Mouse (Mus musculus): ENCODE data around the gene Fbxl2.
"Not testable (repeated sequence)": the region's sequence is repeated elsewhere in the genome, so short reads cannot be mapped to it uniquely, and the experiment has no call there.

Fbxl2 gene

DNA sequence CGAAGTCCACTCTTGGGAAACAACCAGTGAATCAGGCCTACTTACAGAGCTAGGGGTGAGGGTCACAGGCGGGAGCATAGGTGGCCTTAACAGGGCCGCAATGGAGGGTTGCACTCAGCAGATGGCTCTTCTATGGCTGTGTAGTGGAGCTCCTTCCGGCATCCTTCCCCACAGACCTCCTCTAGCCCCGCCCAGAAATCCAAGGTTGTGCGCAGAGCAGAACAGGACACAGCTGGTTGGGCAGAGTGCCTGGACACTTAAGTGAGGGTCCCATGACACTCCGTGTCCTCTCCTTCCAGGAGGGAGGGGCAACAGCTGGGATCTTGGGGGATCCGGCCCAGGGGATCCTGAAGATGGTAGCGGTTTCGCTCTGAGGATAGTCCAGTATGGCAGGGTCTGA lies at the start of gene Fbxl2:
Fbxl2 (minus strand) TSS at position 164 of the 400 bp plus-strand sequence.
- no peak for DNase-seq (ENCODE audit: low spot score)

DNA sequence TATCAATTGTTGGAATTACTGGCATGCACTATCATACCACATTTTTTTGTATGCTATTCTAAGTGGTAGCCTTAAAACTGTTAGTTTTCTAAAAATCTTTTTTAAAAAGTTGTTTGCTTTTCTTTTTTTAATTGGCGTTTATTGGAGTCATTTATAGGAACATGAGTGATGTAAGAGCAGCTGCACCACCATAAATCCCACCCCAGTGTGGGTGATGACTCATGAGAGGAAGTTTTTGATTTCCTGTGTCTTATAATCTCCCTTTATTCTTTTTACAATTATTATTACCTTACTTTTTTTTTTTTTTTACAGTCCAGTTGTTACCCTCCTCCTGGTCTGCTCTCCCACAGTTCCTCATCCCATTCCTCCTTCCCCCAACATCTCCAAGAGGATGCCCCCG lies 48.9 kb upstream of the Fbxl2 start:
- DNase-seq (ENCODE audit: low spot score) = no peak

DNA sequence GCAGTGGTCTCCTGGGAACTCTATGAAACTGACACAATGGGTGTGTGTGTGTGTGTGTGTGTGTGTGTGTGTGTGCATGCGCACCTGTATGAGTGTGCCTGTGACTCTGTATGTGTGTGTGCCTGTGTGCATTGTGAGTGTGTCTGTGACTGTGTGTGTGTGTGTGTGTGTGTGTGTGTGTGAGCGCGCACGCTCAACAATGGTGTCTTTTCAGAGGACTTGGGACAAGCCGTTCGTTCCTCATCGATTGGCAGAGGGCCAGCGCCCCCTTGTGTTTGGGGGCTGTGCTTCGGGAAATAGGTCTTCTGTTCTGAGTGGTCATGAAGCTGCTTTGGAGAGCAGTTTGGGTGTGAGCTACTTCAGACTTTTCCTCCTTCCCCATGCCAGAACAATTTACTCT lies 46.2 kb upstream of the Fbxl2 start:
- not testable (repeated sequence) for DNase-seq (ENCODE audit: low spot score)

DNA sequence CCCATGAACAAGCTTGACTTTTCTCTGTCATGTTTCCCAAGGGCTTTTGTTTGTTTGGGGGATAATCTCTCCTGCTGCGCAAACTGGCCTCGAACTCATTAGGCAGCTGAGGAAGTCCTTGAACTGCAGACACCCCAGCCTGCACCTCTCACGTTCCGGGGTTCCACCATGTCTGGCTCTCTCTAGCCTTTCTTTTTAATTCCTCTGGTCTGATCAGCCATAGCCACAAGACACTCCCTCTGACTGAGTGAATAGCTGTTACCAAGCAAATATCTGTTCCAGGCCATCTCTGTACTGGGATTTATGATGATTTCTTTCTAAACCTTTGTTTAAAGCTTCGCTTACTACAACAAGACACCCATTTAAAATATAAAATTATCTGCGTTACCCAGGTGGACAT lies 42.9 kb upstream of the Fbxl2 start:
- not testable (repeated sequence) for DNase-seq (ENCODE audit: low spot score)

DNA sequence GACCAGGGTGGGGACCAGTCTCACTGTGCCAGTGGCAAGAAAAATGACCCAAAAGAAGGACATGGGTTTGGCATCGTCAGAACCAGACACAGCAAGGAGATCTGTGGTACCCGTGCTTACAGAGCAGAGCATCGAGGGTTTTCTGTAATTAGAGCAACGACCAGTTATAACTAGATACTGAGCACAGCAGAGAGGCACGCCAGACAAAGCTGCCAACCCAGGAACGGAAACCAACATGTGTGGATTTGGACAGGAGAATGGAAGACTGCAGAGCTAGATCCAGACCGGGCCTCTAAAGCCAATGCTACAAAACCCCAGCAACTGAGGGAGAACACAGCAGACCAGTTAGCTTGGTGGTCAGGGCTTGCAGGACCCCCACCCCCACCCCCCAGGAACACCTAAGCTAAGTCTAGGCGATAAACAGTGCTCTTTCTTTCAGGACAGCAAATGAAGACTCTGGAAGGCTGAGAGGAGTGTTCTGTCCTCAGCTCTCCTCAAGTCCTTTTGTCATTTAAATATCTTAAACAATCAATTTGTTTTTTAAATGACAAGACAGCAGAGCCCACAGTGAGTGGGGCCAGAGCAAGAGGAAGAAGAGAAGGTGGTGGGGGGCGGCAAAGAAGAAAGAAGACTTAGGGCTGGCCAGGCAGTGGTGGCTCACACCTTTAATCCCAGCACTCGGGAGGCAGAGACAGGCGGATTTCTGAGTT lies 41.3 kb upstream of the Fbxl2 start:
- DNase-seq (ENCODE audit: low spot score) = no peak

DNA sequence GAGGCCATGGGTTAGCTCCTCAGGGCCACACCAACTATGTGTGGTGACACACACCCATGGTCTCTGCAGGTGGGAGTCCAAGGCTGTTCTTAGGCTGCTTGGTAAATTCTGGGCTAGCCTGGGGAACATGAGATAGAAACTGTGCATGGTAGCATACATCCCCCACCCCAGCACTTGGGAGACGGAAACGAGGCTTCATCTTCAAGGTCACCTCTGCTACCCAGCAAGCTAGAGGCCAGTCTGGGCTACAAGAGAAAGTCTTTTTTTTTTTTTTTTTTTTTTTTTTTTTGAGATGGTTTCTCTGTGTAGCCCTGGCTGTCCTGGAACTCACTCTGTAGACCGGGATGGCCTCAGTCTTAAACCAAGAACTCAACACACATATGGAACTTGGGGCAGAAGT lies 40.4 kb upstream of the Fbxl2 start:
- DNase-seq (ENCODE audit: low spot score) = no peak

DNA sequence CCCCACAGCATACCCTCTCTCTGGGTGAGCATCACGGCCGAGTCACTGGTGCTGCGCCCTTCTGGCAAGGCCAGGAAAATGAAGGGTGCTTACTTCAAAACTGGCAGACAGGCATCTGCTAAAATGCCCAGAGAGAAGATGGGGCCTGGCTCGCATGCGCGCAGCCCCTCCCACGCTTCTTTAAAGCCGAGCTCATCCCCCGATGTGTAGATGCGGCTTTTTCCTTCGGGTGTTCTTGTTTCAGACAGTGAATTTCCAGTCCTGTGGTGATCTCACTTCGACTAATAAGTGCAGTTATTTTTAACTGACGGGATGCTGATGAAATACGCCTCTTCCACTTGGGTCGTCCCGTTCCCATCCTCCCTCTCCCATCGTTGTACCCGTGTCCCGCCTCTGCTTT lies 27.7 kb upstream of the Fbxl2 start:
- no peak for DNase-seq (ENCODE audit: low spot score)

DNA sequence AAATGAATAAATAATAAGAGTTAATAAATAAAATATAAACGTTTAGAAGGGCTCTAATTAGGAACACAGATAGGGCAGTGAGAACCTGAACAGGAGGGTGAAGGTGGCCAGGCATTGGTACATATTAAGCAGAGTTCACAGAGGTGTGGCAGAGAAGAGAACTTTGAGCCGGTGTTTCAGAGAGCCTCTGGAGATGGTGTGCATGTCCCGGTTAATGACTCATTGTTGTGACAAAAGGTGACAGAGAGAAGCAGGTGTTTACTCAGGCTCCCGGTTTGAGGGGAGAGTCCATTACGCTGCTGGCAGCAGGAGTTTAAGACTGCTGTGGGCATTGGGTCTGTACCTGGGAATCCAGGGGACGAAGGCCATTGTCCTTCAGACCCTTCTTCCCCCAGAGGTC lies 23.4 kb upstream of the Fbxl2 start:
- DNase-seq (ENCODE audit: low spot score) = no peak

DNA sequence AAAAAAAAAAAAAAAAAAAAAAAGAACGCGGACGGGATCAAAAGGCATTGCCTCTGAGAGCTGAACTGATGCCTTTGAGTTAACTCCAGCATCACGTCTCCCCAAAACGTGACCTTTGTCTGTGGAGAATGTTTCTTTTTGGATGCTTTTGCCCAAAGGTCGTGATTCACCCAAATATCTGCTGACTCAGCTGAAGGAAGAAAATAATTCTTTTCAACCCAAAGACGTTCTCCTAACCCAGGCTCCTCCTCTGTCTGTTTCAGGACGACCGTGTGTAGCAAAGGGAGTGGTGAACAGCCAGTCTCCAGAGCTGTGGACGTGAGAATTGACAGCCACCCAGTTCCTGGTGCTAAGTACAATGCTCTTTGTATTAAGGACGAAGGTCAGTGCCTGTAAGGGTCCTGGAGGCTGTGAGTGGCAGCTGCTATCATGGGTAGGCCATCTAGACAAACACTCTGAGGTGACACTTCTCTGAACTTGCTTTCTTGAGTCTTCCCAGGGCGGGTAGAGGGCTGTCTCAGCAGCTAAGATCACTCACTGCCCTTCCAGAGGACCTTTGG lies 22.6 kb upstream of the Fbxl2 start:
- no peak for DNase-seq (ENCODE audit: low spot score)

DNA sequence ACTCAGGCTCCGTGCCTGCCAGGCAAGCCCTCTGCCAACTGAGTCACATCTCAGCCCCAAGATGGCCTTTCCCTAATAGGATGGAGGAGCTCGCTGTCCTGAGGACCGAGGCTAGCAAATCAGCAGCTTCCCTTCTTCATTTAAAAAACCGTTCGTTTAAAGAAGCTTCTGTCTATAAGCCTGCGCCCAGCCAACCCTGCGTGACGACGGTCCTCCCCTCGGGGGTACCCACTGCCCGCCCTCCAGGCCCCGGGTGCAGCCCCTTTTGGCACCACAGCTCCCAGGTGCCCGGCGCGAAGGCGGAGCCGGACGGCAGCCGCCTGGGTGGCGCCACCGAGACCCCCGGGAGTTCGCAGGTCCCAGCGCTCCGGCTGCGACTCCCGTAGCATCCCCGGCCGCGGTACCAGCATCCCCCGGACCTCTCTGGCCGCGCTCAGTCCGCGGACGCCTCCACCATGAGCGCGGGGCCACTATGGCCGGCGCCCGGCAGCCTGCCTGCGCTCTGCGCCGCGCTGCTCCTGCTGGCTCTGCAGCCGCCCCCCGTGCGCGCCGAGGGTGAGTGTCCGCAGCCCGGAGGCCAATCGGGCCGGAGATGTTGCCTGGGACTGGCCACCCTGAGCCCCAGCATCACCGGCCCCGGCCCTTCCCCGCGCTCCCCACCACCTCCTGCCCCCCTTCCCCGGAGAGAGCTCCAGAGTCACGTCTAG lies 11.3 kb upstream of the Fbxl2 start, which contains the start of gene Susd5:
Susd5 (plus strand) TSS at position 51 of the 707 bp plus-strand sequence.
- DNase-seq (ENCODE audit: low spot score) = no peak

DNA sequence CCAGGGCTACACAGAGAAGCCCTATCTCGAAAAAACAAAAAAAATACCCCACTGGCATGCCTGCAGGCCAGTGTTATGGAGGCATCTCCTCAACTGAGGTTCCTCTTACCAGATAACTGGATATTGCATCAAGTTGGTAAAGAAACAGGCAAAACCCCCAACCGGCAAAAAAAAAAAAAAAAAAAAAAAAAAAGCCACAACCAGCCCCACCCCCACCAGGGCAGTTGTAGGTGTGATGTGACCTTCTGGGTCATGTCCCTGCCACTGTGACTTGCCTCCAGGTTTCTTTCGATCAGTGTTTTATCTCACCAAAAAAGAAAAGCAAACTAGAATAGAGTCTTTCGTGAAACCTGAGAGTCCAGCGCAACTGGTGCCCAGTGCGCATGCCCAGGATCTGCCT lies 6.9 kb upstream of the Fbxl2 start:
- DNase-seq (ENCODE audit: low spot score) = no peak

DNA sequence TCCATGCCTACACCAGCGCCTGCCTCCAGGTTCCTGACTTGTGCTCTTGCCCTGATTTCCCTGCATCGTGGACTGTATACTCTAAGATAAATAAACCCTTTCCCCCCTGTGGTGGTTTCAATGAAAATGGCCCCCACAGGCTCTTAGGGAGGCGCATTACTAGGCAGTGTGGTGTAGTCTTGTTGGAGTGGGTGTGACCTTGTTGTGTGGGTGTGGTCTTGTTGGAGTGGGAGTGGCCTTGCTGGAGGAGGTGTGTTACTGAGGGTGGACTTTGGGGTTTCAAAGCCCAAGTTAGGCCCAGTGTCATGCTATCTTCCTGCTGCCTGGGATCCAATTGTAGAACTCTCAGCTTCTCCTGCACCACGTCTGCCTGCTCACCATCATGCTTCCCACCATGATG lies 6.0 kb upstream of the Fbxl2 start:
- DNase-seq (ENCODE audit: low spot score) = no peak

DNA sequence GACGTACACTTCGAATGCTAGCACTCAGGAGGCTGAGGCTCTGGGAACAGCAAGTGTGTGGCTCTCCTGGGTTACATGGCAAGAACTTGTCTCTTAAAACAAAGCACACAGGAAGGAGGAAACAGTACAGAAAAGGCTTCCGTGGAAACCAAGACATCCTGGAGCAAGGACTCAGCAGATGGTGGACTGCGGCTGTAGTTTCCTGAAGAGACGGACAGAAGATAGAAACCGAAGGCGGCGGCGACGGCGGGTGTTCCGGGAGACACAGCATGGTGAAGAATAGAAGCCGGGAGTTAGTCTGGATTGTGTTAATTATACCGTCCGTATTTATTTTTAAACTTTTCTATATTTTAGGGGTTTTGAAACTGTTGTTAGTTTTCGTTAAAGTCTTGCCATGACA lies 4.8 kb upstream of the Fbxl2 start:
- no peak for DNase-seq (ENCODE audit: low spot score)

DNA sequence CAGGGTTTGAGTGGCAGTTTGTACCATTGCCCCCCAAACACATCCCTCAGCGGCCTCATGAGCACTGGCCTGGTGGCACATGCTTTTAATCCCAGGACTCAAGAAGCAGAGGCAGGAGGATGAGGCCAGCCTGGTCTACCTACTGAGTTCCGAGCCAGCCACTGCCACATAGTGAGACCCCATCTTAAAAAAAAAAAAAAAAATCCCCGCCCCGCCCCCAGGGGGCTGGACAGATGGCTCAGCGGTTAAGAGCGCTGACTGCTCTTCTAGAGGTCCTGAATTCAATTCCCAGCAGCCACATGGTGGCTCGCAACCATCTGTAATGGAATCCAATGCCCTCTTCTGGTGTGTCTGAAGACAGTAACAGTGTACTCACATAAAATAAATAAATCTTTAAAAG lies 4.1 kb upstream of the Fbxl2 start:
- no peak for DNase-seq (ENCODE audit: low spot score)

DNA sequence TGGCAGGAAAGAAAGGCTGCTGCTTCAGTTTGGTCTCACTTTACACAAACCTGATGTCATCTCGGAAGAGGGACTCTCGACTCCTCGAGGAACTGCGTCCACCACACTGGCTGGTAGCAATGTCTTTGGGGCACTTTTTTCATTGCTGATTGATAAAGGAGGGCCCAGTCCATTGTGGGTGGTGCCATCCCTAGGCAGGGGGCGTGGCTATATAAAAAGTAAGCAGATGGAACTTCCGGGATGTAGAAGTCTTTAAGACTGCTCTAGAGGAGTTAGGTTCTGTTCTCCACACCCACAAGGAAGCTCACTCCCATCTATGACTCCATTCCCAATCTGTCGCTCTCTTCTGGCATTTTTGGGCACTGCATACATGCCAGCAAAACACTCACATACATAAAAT lies 685 bp upstream of the Fbxl2 start:
- DNase-seq (ENCODE audit: low spot score) = no peak

DNA sequence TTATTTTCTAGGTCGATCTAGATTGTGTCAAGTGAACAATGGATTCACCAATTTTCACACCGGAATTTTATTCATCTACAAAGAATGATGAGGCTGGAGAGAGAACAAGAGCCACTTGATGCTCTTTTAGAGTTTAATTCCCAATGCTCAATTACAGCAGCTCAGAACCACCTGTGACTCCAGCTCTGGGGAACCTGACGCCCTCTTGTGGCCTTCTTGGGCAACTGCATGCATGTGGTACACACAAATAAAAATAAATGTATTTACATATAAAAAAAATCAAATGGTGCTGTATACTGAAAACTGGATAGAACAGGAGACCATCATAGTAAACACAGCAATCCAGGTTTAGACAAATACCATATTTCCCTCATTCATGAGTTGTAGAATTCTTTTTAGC lies 1.5 kb downstream of the Fbxl2 start:
- DNase-seq (ENCODE audit: low spot score) = no peak

DNA sequence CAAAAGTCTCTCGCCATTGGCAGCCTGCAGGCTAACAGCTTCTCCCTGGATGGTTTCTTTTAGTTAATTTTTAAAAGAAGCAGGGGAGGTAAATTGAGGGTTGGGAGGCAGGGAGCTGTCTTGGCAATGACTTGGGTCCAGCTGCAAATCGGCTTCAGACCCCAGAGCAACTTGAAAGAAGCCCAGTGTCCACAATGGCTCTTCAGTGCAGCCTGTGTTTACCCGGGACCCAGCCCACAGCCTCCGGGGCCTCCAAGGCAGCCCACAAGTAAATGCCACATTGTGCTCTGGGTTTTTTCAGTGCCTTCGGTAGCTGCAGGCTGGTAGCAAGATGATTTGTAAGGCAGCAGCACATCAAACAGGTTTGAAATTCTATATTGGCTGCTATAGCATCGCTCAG lies 3.5 kb downstream of the Fbxl2 start:
- DNase-seq (ENCODE audit: low spot score) = no peak

DNA sequence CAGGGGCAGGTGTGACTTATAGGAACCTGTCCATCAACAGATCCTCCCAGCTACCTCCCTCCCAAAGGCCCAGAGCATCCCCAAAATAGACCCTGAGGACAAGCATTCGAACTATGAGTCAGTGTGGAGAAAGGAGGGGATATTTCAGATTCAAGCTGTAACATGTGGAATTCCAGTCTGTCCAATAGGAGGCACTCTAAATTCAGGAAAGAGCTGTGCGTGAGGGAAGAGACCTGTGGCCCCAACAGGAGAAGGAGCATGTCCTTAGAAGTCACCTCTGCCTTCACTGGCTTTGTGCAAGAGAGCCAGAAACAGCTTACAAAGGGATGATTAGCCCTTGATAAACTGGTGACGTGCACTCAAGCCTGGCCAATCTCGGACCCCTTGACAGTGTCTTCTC lies 5.0 kb downstream of the Fbxl2 start:
- DNase-seq (ENCODE audit: low spot score) = no peak

DNA sequence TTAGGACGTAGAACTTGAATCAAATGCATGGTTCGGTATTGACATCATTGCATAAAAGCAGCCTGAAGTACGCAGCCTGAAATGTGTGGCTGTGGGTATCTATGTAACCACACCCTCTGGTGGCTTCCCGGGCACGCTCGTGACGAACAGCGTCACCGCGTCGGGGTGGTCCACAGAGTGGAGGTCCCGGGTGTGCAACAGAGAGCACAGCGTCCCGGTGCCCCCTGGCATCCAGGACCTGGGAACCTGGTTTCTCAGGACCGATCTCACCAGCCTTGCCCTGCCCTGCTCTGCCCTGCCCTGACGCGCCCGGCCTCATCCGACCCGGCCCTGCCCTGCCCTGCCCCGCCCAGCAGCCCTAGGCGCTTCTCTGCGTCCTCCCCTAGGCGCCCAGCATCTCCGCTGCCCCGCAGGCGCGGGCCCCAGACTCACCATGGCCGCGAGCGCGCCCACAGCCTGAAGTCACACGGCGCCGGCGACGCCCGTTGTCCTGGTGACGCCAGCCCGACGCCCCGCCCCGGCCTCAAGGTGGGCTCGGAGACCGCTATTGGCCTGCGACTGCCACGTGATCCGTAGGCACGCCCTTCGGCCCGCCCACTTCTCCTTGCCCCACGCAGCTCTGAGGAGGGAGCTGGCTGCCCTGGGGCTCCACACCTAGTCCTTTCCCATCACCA lies 19.6 kb downstream of the Fbxl2 start:
- DNase-seq (ENCODE audit: low spot score) = no peak

DNA sequence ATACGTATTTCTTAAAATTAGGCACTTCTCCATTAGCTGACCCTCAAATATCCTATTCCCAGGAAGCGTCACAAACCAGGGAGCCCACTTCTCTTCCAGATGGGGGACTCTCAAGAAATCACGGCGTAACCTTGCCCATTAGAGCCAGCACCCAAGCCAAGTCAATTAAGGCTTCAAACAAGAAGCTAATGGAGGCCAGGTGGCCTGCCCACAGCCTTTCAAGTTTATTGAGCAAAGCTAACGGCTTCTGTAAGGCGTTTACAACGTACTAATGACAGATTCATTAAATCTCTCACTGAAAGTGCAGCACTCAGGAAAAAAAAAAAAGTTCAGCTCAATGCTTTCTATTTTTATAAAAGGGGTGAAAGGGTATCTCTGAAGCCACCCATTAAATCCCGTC lies 20.1 kb downstream of the Fbxl2 start:
- DNase-seq (ENCODE audit: low spot score) = no peak

DNA sequence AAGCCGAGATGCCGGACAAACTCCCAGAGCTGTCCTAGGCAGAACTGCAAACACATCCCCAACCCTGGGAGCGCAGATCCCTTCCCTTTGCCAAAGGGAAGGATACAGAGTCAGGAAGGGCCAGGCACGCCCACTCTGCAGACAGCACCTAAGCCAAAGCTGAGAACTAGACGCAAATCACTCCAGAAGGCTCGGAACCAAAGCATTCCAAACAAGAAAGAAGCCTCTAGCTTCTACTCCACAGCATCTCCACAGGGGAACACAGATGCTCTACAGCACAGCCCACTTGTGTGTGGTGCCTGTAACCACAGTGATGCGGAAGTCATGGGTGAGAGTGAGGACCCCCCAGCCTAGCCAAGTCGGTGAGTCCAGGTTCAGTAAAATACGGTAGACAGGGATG lies 20.8 kb downstream of the Fbxl2 start:
- no peak for DNase-seq (ENCODE audit: low spot score)

DNA sequence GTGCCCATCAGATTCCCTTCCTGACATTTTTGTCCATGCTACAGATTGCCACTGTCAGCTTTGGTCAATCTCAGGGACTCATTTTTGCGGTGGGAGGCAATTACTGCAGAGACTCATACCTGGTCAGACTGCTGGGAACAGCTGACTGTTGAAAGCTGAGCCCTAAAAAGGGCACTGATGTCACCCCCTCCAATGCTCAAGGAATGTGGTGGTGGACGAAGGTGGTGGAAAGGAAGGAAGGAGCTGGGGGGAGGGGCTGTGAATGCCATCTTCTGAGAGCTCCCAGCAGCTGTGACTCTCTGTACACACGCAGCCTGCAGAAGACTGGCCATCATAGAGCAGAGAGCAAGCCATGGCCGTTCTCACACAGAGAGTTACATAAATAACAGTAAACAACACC lies 23.9 kb downstream of the Fbxl2 start:
- no peak for DNase-seq (ENCODE audit: low spot score)
